Mouse (Mus musculus) lung, postnatal 4 days (tissue): ENCODE measurements around the gene Skp1a.
A peak's percentile ranks its signal among the peaks of the same experiment; 100 is the strongest.

Source experiments
- DNase-seq, 2 experiments: peaks; one replicate each; pipeline ENCODE4 v3.0.0; 2021

Gene Skp1a

GRCm38 (mm10) chr11:52278991-52279390, 47.2 kb downstream of the Skp1a start:
- peak in 1 of 2 experiments; percentile 9 for DNase-seq

GRCm38 (mm10) chr11:52279611-52280145, 47.9 kb downstream of the Skp1a start:
- no peak for DNase-seq

GRCm38 (mm10) chr11:52280566-52281455, 49.0 kb downstream of the Skp1a start:
- peak in 1 of 2 experiments; percentile 21 for DNase-seq

GRCm38 (mm10) chr11:52281568-52282328, 50.0 kb downstream of the Skp1a start:
- peak in 1 of 2 experiments; percentile 44 for DNase-seq

GRCm38 (mm10) chr11:52282420-52282773, 50.6 kb downstream of the Skp1a start:
- peak; percentile 42 to 52 for DNase-seq

- peak; percentile 81 to 88 for DNase-seq
These were observed 51.2 kb downstream of the Skp1a start, which contains the start of gene Tcf7 for GRCm38 (mm10) chr11:52282774-52283595. Gene Tcf7 (minus strand): TSS chr11:52283014.

GRCm38 (mm10) chr11:52283596-52284571, 52.1 kb downstream of the Skp1a start:
- DNase-seq: peak; percentile 89 to 95

- DNase-seq: no peak
These were observed 54.6 kb downstream of the Skp1a start for GRCm38 (mm10) chr11:52286301-52286957.

- DNase-seq: no peak
These were observed 55.1 kb downstream of the Skp1a start for GRCm38 (mm10) chr11:52286958-52287305.

GRCm38 (mm10) chr11:52292346-52292745, 60.6 kb downstream of the Skp1a start:
- DNase-seq: no peak

- DNase-seq: no peak
These were observed 61.1 kb downstream of the Skp1a start for GRCm38 (mm10) chr11:52292894-52293293.

GRCm38 (mm10) chr11:52294103-52294502, 62.3 kb downstream of the Skp1a start:
- DNase-seq: no peak
